Mouse (Mus musculus): ENCODE measurements around the gene Mob1b. TPM values are rescaled to one million over a fixed set of nuclear protein-coding genes. Genes with fewer than 3 reads are reported as not detected.

Gene Mob1b
- total and polyA plus RNA-seq, 3 experiments = 12.2 to 14.0 TPM; not detected in 1

DNA sequence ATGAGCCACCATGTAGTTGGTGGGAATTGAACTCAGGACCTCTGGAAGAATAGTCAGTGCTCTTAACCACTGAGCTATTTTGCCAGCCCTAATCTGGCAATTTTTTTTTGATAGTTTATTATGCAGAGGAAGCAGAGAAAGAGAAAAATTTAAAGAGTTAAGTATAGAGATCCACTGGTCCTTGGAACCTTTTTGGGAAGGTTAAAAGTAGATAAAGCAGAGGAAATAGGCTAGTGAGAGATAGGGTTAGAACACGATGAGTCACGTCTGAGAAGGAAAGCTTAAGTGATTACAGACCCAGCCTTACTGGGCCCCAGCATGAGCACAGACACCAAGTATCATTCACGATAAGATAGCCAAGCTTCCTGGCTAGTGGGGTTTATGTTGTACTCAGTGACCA lies 3.4 kb downstream of the Mob1b start (continued):
- TF ChIP-seq TCF12 (IDR thresholded peaks at IDR 0.05; ENCODE audit: low read depth, low read length) = peak; percentile 96
- TF ChIP-seq POLR2AphosphoS2 (IDR thresholded peaks at IDR 0.05; ENCODE audit: low read length) = peak; percentile 85; the same call in 1 of the 2 replicates
- TF ChIP-seq RCOR1 (IDR thresholded peaks at IDR 0.05; ENCODE audit: low read depth, low read length) = peak; percentile 95
- TF ChIP-seq MYB (IDR thresholded peaks at IDR 0.05; ENCODE audit: low read depth, low read length) = peak; percentile 45; the same call in 1 of the 2 replicates
- TF ChIP-seq TBP (IDR thresholded peaks at IDR 0.05; ENCODE audit: low read depth, low read length) = peak; percentile 99
- TF ChIP-seq MAFK (IDR thresholded peaks at IDR 0.05; ENCODE audit: borderline replicate concordance, low read depth, low read length) = peak; percentile 81
- TF ChIP-seq CHD1 (IDR thresholded peaks at IDR 0.05; ENCODE audit: low read depth, low read length) = peak; percentile 37; the same call in 1 of the 2 replicates
- peak; percentile 98 to 99 for TF ChIP-seq EP300 (IDR thresholded peaks at IDR 0.05; ENCODE audit: low read depth in 1 of 2, low read length in 2 of 2)
- no peak for TF ChIP-seq SMC3 (IDR thresholded peaks at IDR 0.05; ENCODE audit: low read depth, low read length)

DNA sequence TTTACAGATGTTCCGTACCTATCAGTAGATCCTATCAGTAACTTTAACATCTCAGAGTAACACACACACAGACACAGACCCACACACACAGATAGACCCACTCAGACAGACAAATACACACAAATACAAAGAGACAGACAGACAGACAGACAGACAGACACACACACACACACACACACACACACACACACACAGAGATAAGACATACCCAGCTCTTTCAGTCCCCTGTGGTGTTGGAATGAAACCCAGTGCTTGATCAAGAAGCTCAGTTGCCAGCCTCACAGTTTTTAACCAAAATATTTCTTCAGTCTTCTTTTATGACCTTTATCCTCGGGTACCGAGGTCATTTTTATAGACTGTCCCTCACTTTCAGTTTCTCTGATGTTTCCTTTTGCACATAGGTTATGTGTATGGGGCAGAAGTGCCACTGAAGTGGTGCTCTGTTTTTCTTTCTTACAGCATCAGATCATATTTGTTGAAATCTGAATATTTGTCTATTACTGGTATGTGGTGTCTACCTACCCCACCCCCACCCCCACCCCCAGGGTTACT lies 7.0 kb downstream of the Mob1b start:
- no peak for TF ChIP-seq POLR2AphosphoS5 (IDR thresholded peaks at IDR 0.05; ENCODE audit: borderline replicate concordance, low read depth, low read length)
- TF ChIP-seq SIN3A (IDR thresholded peaks at IDR 0.05; ENCODE audit: low read length) = no peak
- no peak for TF ChIP-seq MAFK (IDR thresholded peaks at IDR 0.05; ENCODE audit: borderline replicate concordance, low read depth, low read length)
- peak; percentile 42; the same call in 1 of the 2 replicates for TF ChIP-seq GATA1 (IDR thresholded peaks at IDR 0.05; ENCODE audit: low read depth, low read length)
- TF ChIP-seq RCOR1 (IDR thresholded peaks at IDR 0.05; ENCODE audit: low read depth, low read length) = 0 out of 2 replicates have a peak, but pooled peaks have one; percentile 24
- H3K4me3 ChIP-seq (ENCODE audit: control insufficient read depth in 1 of 2, insufficient read depth in 1 of 2, low read depth in 2 of 2, low read length in 2 of 2) = no peak overlapping the region
- DNase-seq (ENCODE audit: low read depth, low spot score) = no peak
- peaks cover 12 to 17% of the 10 kb centered on the region in 2 experiments for H3K4me1 ChIP-seq (ENCODE audit: control insufficient read depth in 1 of 2, insufficient read depth in 2 of 2, low read length in 2 of 2)
- H3K9ac ChIP-seq (ENCODE audit: control insufficient read depth, low read depth, low read length, poor library complexity, severe bottlenecking) = no peak overlapping the region
- peaks cover 11 to 45% of the 10 kb centered on the region in 2 experiments for H3K36me3 ChIP-seq (ENCODE audit: control insufficient read depth in 1 of 2, insufficient read depth in 2 of 2, low read length in 2 of 2)
- no peak overlapping the region for H3K27ac ChIP-seq (ENCODE audit: control insufficient read depth, low read depth, low read length)
- H3K27me3 ChIP-seq (ENCODE audit: control insufficient read depth in 1 of 2, insufficient read depth in 2 of 2, low read length in 2 of 2) = no peaks in the 10 kb centered on the region
- H3K79me2 ChIP-seq (ENCODE audit: control insufficient read depth, insufficient read depth, low read length, poor library complexity) = peaks cover 48% of the 10 kb centered on the region
- no peaks in the 10 kb centered on the region for H3K9me3 ChIP-seq (replicated peaks; ENCODE audit: insufficient read depth, low read length)

DNA sequence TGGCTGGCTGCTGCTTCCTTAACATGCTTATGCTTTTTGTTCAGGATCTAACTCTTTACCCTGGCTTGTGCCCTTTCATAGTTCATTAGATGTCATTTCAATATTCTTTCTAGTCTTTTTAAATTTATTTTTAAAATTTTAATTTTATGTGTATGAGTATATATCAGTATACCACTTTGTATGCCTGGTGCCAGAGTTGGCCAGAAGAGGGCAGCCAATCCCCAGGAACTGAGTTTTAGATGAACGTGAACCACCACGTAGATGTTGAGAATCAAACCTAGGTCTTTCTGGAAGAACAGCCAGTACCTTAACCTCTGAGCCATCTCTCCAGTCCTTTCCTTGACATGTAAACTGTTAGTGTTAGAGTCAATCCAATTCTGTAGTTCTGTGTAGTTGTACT lies 14.1 kb downstream of the Mob1b start:
- TF ChIP-seq RAD21 (IDR thresholded peaks at IDR 0.05; ENCODE audit: low read depth, low read length) (peak; percentile 41), ZC3H11A (IDR thresholded peaks at IDR 0.05; ENCODE audit: low read depth, low read length) (no peak), CTCF (IDR thresholded peaks at IDR 0.05 in 2 of 3, conservative IDR thresholded peaks at IDR 0.05 in 1 of 3; ENCODE audit: control insufficient read depth in 1 of 3, insufficient read depth in 1 of 3, low read depth in 2 of 3, low read length in 3 of 3, poor library complexity in 1 of 3, severe bottlenecking in 1 of 3) (peak; percentile 17 to 56 (median 41); a peak in 5 of 6 replicates), POLR2AphosphoS2 (IDR thresholded peaks at IDR 0.05; ENCODE audit: low read length) (no peak)
- no peak overlapping the region for H3K4me3 ChIP-seq (ENCODE audit: control insufficient read depth in 1 of 2, insufficient read depth in 1 of 2, low read depth in 2 of 2, low read length in 2 of 2)
- H3K79me2 ChIP-seq (ENCODE audit: control insufficient read depth, insufficient read depth, low read length, poor library complexity) = peaks cover 47% of the 10 kb centered on the region
- H3K9me3 ChIP-seq (replicated peaks; ENCODE audit: insufficient read depth, low read length) = no peaks in the 10 kb centered on the region
- no peak overlapping the region for H3K27ac ChIP-seq (ENCODE audit: control insufficient read depth, low read depth, low read length)
- no peaks in the 10 kb centered on the region for H3K4me1 ChIP-seq (ENCODE audit: control insufficient read depth in 1 of 2, insufficient read depth in 2 of 2, low read length in 2 of 2)
- no peaks in the 10 kb centered on the region for H3K27me3 ChIP-seq (ENCODE audit: control insufficient read depth in 1 of 2, insufficient read depth in 2 of 2, low read length in 2 of 2)
- no peak overlapping the region for H3K9ac ChIP-seq (ENCODE audit: control insufficient read depth, low read depth, low read length, poor library complexity, severe bottlenecking)
- peaks cover 2 to 22% of the 10 kb centered on the region in 2 experiments; a peak in 3 of 4 replicates for H3K36me3 ChIP-seq (ENCODE audit: control insufficient read depth in 1 of 2, insufficient read depth in 2 of 2, low read length in 2 of 2)
- DNase-seq (ENCODE audit: low read depth, low spot score) = peak; percentile 46

Data from MEL (cell line).